Mouse (Mus musculus) left cerebral cortex, postnatal 36 days (tissue): ENCODE data around the gene Slc25a53. TPM values are rescaled to one million over a fixed set of nuclear protein-coding genes. Genes with fewer than 3 reads are reported as not detected.
"Not testable (repeated sequence)": the region's sequence is repeated elsewhere in the genome, so short reads cannot be mapped to it uniquely, and the experiment has no call there.

Experiments
- DNase-seq, 2 experiments: peaks; one replicate each; pipeline ENCODE4 v3.0.0; 2021 to 2022; ENCODE audit warnings: low spot score in 2 of 2, mixed read lengths in 1 of 2
- intact Hi-C: fragments of 180-260 bp; cut with DNase I; formaldehyde crosslinking; loops from one replicate; pipeline ENCODE4 v1.15.1; 2025
- total RNA-seq, 2 experiments: library from RNA; stranded (reverse); gene quantifications; 2 replicates each; pipeline ENCODE4 v1.2.3; 2021

Slc25a53 gene
- total RNA-seq, 2 experiments from 2014 or later: 21.7 to 33.0 TPM

DNA sequence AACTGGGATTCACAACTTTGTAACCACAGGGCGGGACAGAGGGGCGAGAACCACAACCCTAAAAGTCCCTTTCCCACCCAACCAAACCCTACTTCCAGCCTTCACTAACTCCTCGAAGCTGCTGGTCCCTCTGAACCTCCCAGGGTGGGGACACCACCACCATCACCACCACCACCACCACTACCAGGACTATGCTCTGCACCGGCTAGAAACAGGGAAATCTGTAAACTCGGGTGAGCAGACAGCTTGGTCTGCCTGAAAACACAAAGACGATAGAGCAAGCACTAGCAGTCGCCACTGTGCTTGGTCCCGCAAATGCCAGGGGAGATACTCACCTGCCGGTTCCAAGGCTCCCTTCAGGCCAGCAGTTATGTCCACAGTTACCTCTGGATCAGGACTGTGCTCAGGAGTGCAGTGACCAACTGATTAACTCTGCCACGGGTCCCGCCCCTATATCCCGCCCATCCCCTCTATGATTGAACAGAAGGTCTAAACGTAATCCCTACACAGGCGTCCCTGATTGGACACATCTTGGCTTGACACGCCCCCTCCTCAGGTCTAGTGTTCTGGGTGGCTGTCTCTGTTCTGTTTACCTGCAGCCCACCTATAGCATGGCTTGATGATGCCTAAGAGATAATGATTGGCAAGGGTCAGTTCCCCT, 61.5 kb downstream of the Slc25a53 start, which contains the start of the genes Tmsb15l and Tmsb15b1:
Gene Tmsb15l (minus strand): TSS at position 446 of the 661 bp plus-strand sequence.
Gene Tmsb15b1 (minus strand): TSS at position 451 of the 661 bp plus-strand sequence.
- DNase-seq: peak in 1 of 2 experiments; percentile 72
- intact Hi-C loops: loop anchor here (5.0 kb wide), 1 partner anchor 41 kb away; no protein-coding TSS in a partner anchor

DNA sequence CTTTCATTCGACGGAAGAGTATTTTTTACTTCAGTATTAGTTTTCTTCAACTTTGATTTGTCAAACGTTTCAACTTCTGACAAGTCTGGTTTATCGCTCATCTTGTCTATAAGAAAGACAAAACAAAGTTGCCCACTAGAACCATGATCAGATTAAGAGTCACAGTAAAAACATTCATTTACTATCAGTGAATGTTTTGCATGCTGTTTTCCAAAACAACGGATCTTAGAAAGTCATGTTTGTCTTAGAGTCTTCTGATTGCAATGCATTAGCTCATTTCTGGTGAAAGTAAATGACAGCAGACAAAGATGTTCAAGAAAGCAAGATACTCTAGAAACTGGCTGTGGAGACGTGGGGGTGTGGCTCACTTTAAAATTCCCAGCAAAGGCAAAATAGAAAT, 62.7 kb downstream of the Slc25a53 start, which contains the start of gene Tmsb15b2:
Gene Tmsb15b2 (minus strand): TSS at position 101 of the 400 bp plus-strand sequence.
- not testable (repeated sequence) for DNase-seq
- intact Hi-C loops: loop anchor here (5.0 kb wide), 1 partner anchor 42 kb away; no protein-coding TSS in a partner anchor

GRCm38 (mm10) chrX:136959688-136960087, 78.4 kb downstream of the Slc25a53 start:
- no peak for DNase-seq
- intact Hi-C loops: no loop called here

DNA sequence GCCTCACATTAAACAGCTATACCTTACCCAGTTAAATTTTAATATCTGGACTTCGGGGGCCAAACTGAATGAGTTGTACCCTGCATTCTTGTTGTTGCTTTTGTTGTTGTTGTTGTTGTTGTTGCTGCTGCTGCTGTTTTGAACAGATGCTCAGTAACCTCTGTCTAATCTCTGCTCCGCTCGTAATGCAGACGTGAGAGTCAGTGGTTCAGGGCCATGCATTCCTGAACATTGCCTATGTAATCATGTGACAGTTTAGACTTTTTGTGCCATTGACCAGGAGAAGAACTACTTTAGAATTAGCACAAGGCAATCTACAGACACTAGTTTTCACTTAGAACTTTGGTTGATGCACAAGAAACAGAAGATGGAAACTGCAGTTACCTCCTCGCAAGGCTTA, 79.8 kb downstream of the Slc25a53 start:
- DNase-seq, intact Hi-C loops: not testable (repeated sequence)

- intact Hi-C loops: not testable (repeated sequence)
Measured at GRCm38 (mm10) chrX:136957583-136958279, 80.4 kb downstream of the Slc25a53 start.

DNA sequence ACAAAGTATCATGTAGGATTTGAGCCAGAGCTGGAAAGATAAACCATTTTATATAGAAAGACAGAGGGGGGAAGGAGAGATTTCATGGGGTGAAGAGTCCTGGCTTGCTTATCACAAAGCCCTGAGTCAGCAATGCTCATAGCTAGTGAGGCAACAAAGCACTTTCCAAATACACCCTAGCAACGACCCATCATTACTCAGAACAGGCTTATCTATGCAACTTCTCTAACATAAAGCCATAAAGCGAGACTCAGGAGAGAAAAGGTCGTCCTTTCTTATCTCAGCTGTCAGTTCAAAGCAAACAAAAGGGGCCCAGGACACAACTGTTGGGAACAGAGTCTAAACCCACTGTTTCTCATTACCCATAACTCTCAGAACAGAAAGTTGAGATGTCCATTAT, 100.1 kb downstream of the Slc25a53 start:
- intact Hi-C loops: no loop called here

More at GRCm38 (mm10) chrX:136957583-136958279, 80.4 kb downstream of the Slc25a53 start:
- peak; percentile 66 to 75 for DNase-seq

More for the DNA sequence above, 100.1 kb downstream of the Slc25a53 start:
- DNase-seq: no peak

Other genes with a start within 250 kb of the Slc25a53 start
- 1,000 to 10,000 TPM in 1 of 2 experiments, 100 to 1,000 TPM in 1; 788 to 1,170 TPM for gene Plp1, start 215.6 kb downstream of the Slc25a53 start, total RNA-seq
- 10 to 100 TPM; 12.1 to 19.6 TPM for gene Rab9b, start 169.5 kb downstream of the Slc25a53 start, total RNA-seq
- gene H2bfm, start 111.0 kb downstream of the Slc25a53 start, total RNA-seq: not detected
- gene Tmsb15b2, start 62.8 kb downstream of the Slc25a53 start, total RNA-seq: 10 to 100 TPM in 1 of 2 experiments, 1 to 10 TPM in 1; 7.2 to 23.5 TPM
- 1 to 10 TPM; 2.2 to 4.6 TPM for gene Tmsb15l, start 61.4 kb downstream of the Slc25a53 start, total RNA-seq
- gene Tmsb15b1, start 61.4 kb downstream of the Slc25a53 start, total RNA-seq: 1 to 10 TPM; 1.5 to 4.5 TPM
- gene Zcchc18, start 45.1 kb downstream of the Slc25a53 start, total RNA-seq: 100 to 1,000 TPM; 248 to 256 TPM
- gene Fam199x, start 11.3 kb upstream of the Slc25a53 start, total RNA-seq: 1 to 10 TPM; 8.3 to 9.7 TPM
- not detected for gene Esx1, start 83.8 kb upstream of the Slc25a53 start, total RNA-seq